Mouse (Mus musculus): ENCODE data around the gene Rfng. TPM values are rescaled to one million over a fixed set of nuclear protein-coding genes. Genes with fewer than 3 reads are reported as not detected.
A peak's percentile ranks its signal among the peaks of the same experiment; 100 is the strongest.
"Not testable (repeated sequence)": the region's sequence is repeated elsewhere in the genome, so short reads cannot be mapped to it uniquely, and the experiment has no call there.

The Rfng gene
- polyA plus RNA-seq, 1 experiment = 27.5 TPM

GRCm38 (mm10) chr11:120777123-120777522 is 6.9 kb downstream of the Rfng start:
- Histone ChIP-seq H3K27ac (ENCODE audit: insufficient read depth, low read length) (no peak overlapping the region), H3K27me3 (ENCODE audit: control insufficient read depth, insufficient read depth, low read length) (no peaks in the 10 kb centered on the region), H3K4me3 (ENCODE audit: extremely low read depth, insufficient read depth, insufficient read length) (no peak overlapping the region), H3K4me1 (ENCODE audit: control insufficient read depth, insufficient read depth, insufficient read length) (no peaks in the 10 kb centered on the region), H3K36me3 (ENCODE audit: control insufficient read depth, insufficient read depth, low read length) (no peaks in the 10 kb centered on the region; the same call in 1 of the 2 replicates)
- no peak for DNase-seq (ENCODE audit: low read depth in 1 of 2, low spot score in 2 of 2)
- 61% methylated on average over 6 of the region's 6 CpGs for WGBS
- TF ChIP-seq CTCF (IDR thresholded peaks at IDR 0.05; ENCODE audit: extremely low read depth, insufficient read depth, insufficient read length, insufficient replicate concordance) (no peak), POLR2A (IDR thresholded peaks at IDR 0.05; ENCODE audit: low read depth, low read length) (no peak)

DNA sequence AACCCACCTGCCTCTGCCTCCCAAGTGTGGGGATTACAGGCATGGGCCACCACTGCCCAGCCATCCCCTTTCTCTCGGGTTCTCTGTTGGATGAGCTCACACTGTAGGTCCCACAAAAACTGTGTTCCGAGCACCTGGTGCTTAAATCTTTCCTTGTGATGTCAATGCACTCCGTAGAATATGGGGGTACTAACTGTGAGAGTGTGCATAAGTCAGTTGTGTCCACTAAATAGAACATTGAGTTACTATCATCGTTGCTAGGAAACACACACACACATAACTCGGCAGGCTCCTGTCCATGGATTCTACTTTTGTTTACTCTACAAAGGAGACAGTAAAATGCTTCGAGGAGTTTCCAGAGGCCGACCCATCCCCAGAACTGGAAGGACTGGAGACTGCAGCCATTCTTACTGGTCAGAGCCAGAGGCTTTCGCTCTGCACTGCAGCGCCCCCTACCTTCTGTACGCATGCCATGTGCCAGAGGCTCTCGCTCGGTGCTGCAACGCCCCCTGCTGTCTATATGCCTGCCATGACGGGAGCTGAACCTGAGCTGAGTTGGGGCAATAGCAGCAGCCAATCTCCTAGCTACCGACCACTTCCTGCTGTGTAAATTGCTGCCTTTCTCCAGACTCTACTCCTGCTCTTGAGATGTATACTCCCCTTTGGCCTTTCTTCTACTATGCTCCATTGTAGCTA is 8.1 kb downstream of the Rfng start:
- Histone ChIP-seq H3K27me3 (ENCODE audit: control insufficient read depth, insufficient read depth, low read length) (no peaks in the 10 kb centered on the region), H3K4me1 (ENCODE audit: control insufficient read depth, insufficient read depth, insufficient read length) (no peaks in the 10 kb centered on the region), H3K27ac (ENCODE audit: insufficient read depth, low read length) (no peak overlapping the region), H3K4me3 (ENCODE audit: extremely low read depth, insufficient read depth, insufficient read length) (no peak overlapping the region), H3K36me3 (ENCODE audit: control insufficient read depth, insufficient read depth, low read length) (no peaks in the 10 kb centered on the region)
- peak; percentile 77 to 88 for DNase-seq (ENCODE audit: low read depth in 1 of 2, low spot score in 2 of 2)
- TF ChIP-seq POLR2A (IDR thresholded peaks at IDR 0.05; ENCODE audit: low read depth, low read length) (no peak), CTCF (IDR thresholded peaks at IDR 0.05; ENCODE audit: extremely low read depth, insufficient read depth, insufficient read length, insufficient replicate concordance) (peak; percentile 100)
- WGBS = 23% methylated on average over 15 of the region's 15 CpGs

DNA sequence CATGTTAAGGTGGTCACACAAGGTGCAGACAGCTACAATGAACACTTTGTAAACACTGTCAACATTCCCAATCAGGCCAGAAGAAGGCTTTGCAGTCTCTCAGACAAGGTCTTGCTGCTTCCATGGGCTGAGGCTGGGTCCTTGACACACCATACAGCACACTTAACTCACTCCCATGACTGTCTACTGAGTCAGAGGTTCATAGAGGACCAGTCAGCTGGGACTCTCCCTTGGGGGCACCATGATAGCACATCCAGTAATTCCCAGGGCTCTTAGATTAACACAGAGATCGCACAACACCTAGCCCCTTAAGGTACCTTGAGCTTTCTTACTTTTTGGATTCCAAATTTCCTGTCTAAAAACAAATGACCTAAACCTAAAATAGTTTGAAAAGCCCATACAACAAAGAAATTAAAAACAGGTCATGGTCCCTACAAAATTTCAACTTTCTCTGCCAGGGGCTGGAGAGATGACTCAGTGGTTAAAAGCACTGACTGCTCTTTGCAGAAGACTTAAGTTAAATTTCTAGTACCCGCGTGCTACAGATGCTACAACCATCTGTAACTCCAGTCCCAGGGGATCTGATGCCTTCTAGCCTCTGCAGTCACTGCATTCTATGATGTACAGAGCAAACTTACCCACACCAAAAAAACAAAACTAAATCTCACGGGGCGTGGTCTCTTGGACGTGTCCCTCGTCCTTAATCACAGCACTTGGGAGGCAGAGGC is 10.4 kb downstream of the Rfng start:
- 78% methylated on average over 7 of the region's 7 CpGs for WGBS
- H3K4me3 ChIP-seq (ENCODE audit: extremely low read depth, insufficient read depth, insufficient read length) = no peak overlapping the region

DNA sequence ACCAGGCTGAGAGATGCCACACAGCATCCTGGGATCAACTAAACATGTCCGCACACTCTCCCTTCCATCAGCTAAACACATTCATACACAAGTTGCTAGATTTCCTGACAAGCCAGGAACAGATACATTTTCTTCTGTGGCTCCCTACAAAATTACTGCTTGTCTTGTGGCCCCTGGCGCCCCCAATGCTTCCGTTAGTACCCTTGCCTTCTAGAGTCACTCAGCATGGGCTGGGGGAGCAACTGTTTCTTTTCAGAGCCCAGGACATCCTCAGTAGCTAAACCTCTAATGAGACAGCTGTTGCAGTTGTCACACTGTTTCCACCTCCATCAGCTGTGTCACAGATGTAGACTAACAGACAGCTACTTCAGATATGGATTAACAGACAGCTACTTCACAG is 11.3 kb downstream of the Rfng start:
- Histone ChIP-seq H3K4me1 (ENCODE audit: control insufficient read depth, insufficient read depth, insufficient read length) (no peaks in the 10 kb centered on the region), H3K27ac (ENCODE audit: insufficient read depth, low read length) (no peak overlapping the region), H3K4me3 (ENCODE audit: extremely low read depth, insufficient read depth, insufficient read length) (no peak overlapping the region), H3K36me3 (ENCODE audit: control insufficient read depth, insufficient read depth, low read length) (no peaks in the 10 kb centered on the region), H3K27me3 (ENCODE audit: control insufficient read depth, insufficient read depth, low read length) (no peaks in the 10 kb centered on the region)
- TF ChIP-seq CTCF (IDR thresholded peaks at IDR 0.05; ENCODE audit: extremely low read depth, insufficient read depth, insufficient read length, insufficient replicate concordance) (no peak), POLR2A (IDR thresholded peaks at IDR 0.05; ENCODE audit: low read depth, low read length) (no peak)
- WGBS = 86% methylated on average over 3 of the region's 3 CpGs
- DNase-seq (ENCODE audit: low read depth in 1 of 2, low spot score in 2 of 2) = no peak

More for the DNA sequence above, 10.4 kb downstream of the Rfng start:
- no peak overlapping the region for H3K27ac ChIP-seq (ENCODE audit: insufficient read depth, low read length)
- no peak for DNase-seq (ENCODE audit: low read depth in 1 of 2, low spot score in 2 of 2)
- H3K36me3 ChIP-seq (ENCODE audit: control insufficient read depth, insufficient read depth, low read length) = no peaks in the 10 kb centered on the region
- H3K27me3 ChIP-seq (ENCODE audit: control insufficient read depth, insufficient read depth, low read length) = no peaks in the 10 kb centered on the region
- TF ChIP-seq POLR2A (IDR thresholded peaks at IDR 0.05; ENCODE audit: low read depth, low read length) (no peak), CTCF (IDR thresholded peaks at IDR 0.05; ENCODE audit: extremely low read depth, insufficient read depth, insufficient read length, insufficient replicate concordance) (no peak)
- no peaks in the 10 kb centered on the region for H3K4me1 ChIP-seq (ENCODE audit: control insufficient read depth, insufficient read depth, insufficient read length)

DNA sequence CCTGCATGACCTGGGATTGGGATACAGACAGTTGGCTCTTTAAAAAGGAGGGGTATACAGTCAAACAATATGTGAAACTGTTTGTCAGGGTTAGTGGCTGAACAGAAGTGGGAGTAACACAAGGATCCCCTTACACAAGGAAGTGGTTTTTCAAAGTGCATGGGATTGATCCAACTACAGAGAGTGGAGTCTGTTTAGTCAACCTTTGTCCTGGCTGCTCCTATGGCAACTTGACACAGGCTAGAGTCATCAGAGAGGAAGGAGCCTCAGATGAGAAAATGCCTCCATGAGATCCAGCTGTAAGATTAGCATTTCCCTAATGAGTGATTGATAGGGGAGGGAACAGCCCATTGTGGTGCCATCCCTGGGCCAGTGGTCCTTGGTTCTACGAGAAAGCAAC is 15.8 kb downstream of the Rfng start:
- H3K36me3 ChIP-seq (ENCODE audit: control insufficient read depth, insufficient read depth, low read length) = no peaks in the 10 kb centered on the region
- 77% methylated on average over 1 of the region's 1 CpGs for WGBS
- DNase-seq (ENCODE audit: low read depth in 1 of 2, low spot score in 2 of 2) = no peak
- H3K4me3 ChIP-seq (ENCODE audit: extremely low read depth, insufficient read depth, insufficient read length) = no peak overlapping the region
- H3K27ac ChIP-seq (ENCODE audit: insufficient read depth, low read length) = no peak overlapping the region
- 0 out of 2 replicates have a peak, but pooled peaks cover 3% of the 10 kb centered on the region for H3K4me1 ChIP-seq (ENCODE audit: control insufficient read depth, insufficient read depth, insufficient read length)
- no peaks in the 10 kb centered on the region for H3K27me3 ChIP-seq (ENCODE audit: control insufficient read depth, insufficient read depth, low read length)
- TF ChIP-seq POLR2A (IDR thresholded peaks at IDR 0.05; ENCODE audit: low read depth, low read length) (no peak), CTCF (IDR thresholded peaks at IDR 0.05; ENCODE audit: extremely low read depth, insufficient read depth, insufficient read length, insufficient replicate concordance) (no peak)

GRCm38 (mm10) chr11:120767023-120767422 is 17.0 kb downstream of the Rfng start:
- not testable (repeated sequence) for H3K27me3 ChIP-seq (ENCODE audit: control insufficient read depth, insufficient read depth, low read length); H3K36me3 ChIP-seq (ENCODE audit: control insufficient read depth, insufficient read depth, low read length); DNase-seq (ENCODE audit: low read depth in 1 of 2, low spot score in 2 of 2); H3K4me1 ChIP-seq (ENCODE audit: control insufficient read depth, insufficient read depth, insufficient read length); H3K27ac ChIP-seq (ENCODE audit: insufficient read depth, low read length); H3K4me3 ChIP-seq (ENCODE audit: extremely low read depth, insufficient read depth, insufficient read length)
- 5% methylated on average over 4 of the region's 7 CpGs for WGBS

- not testable (repeated sequence) for H3K27ac ChIP-seq (ENCODE audit: insufficient read depth, low read length); H3K27me3 ChIP-seq (ENCODE audit: control insufficient read depth, insufficient read depth, low read length); H3K4me3 ChIP-seq (ENCODE audit: extremely low read depth, insufficient read depth, insufficient read length); H3K36me3 ChIP-seq (ENCODE audit: control insufficient read depth, insufficient read depth, low read length); H3K4me1 ChIP-seq (ENCODE audit: control insufficient read depth, insufficient read depth, insufficient read length); DNase-seq (ENCODE audit: low read depth in 1 of 2, low spot score in 2 of 2)
- 13% methylated on average over 6 of the region's 23 CpGs for WGBS
Measured at GRCm38 (mm10) chr11:120763121-120763999, 20.6 kb downstream of the Rfng start.

DNA sequence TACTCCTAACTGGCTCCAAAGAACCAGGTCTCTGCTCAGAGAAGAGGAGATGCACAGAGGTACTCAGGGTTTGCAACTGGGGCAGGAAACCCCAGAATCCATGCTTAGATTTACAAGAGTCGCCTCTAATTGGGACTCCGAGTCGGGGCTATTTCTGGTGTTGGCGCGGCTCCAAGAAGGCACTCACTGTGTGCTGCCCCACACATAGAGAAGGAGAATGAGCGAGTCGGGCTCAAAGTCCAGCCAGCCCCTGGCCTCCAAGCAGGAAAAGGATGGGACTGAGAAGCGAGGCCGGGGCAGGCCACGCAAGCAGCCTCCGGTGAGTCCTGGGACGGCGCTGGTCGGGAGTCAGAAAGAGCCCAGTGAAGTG is 21.4 kb downstream of the Rfng start, which contains the start of gene Hmga1b:
TSS of gene Hmga1b (plus strand) at position 123 of the 370 bp plus-strand sequence.
- H3K27ac ChIP-seq (ENCODE audit: insufficient read depth, low read length); H3K4me3 ChIP-seq (ENCODE audit: extremely low read depth, insufficient read depth, insufficient read length); H3K36me3 ChIP-seq (ENCODE audit: control insufficient read depth, insufficient read depth, low read length); DNase-seq (ENCODE audit: low read depth in 1 of 2, low spot score in 2 of 2); H3K4me1 ChIP-seq (ENCODE audit: control insufficient read depth, insufficient read depth, insufficient read length); H3K27me3 ChIP-seq (ENCODE audit: control insufficient read depth, insufficient read depth, low read length): not testable (repeated sequence)
- WGBS = 30% methylated on average over 14 of the region's 14 CpGs

Data from spleen, adult 2 months (tissue).